Mouse (Mus musculus) cerebellum, adult 18-20 months (tissue): ENCODE data around the gene Vmn1r128.
"Not testable (repeated sequence)": the region's sequence is repeated elsewhere in the genome, so short reads cannot be mapped to it uniquely, and the experiment has no call there.

ENCODE experiments used
- DNase-seq, 2 experiments: peaks; one replicate each; pipeline ENCODE4 v3.0.0; 2021

Gene Vmn1r128

DNA sequence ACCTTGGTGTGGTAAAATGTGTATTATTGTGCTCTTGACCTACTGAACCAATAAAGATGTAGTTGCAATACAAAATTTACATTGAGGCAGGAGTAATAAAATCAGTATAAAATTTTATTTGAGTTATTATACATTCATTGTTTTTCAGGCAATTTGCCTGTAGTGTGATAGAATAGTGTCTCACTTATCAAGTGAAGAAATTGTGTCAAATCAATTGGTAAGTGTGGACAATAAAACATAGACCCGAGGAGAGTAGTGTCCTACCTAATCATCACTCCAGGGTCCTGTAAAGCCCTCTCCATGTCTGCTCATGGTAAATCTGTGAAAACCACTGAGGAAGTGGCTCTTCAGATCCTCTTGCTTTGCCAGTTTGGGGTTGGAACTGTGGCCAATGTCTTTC lies at the start of gene Vmn1r128:
Gene Vmn1r128 (plus strand): TSS at position 301 of the 400 bp plus-strand sequence.
- DNase-seq = not testable (repeated sequence)

GRCm38 (mm10) chr7:21301367-21301766 lies 47.8 kb upstream of the Vmn1r128 start, which contains the start of gene Vmn1r126:
Vmn1r126 (minus strand) TSS chr7:21301467.
- not testable (repeated sequence) for DNase-seq

GRCm38 (mm10) chr7:21319761-21320160 lies 29.4 kb upstream of the Vmn1r128 start, which contains the start of gene Vmn1r127:
Vmn1r127 (minus strand) TSS chr7:21319861.
- DNase-seq = not testable (repeated sequence)

GRCm38 (mm10) chr7:21361191-21361590 lies 12.0 kb downstream of the Vmn1r128 start, which contains the start of gene Vmn1r129:
Vmn1r129 (minus strand) TSS chr7:21361291.
- DNase-seq = not testable (repeated sequence)
